Mouse (Mus musculus) regulatory T cell (primary cell): Measurements from ENCODE around the gene Gm21541.
"Not testable (repeated sequence)": the region's sequence is repeated elsewhere in the genome, so short reads cannot be mapped to it uniquely, and the experiment has no call there.

Experiments
- in situ Hi-C: fragments of 300-600 bp; cut with MboI, MseI; formaldehyde crosslinking; loops from one replicate; pipeline ENCODE4 v1.15.1; 2025; ENCODE audit warnings: high pct_unique_total_duplicates

Gm21541 gene

DNA sequence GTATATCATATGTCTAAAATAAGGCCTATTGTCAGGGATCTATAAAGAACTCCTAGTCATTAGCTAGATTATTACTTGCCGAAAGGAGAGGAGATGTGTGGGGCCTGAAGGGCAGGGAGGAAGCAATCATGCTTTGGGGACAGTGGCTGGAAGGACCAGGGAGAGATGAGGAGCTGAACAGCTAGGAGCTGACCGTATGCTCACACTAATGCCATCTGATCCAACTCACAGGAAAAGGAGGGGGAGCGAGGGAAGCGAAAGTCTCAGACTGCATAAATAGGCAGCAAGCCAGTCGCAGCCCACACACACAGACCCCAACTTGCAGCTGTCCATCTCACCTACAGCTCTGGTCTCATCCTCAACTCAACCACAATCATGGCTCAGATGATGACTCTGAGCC, at the start of gene Gm21541:
Gm21541 (plus strand) TSS at position 301 of the 400 bp plus-strand sequence.
- in situ Hi-C loops, result loop anchor here (25.0 kb wide), 1 partner anchor 141 kb away; the partner anchor contains the start of genes Ccl27a, Galt and Sigmar1

DNA sequence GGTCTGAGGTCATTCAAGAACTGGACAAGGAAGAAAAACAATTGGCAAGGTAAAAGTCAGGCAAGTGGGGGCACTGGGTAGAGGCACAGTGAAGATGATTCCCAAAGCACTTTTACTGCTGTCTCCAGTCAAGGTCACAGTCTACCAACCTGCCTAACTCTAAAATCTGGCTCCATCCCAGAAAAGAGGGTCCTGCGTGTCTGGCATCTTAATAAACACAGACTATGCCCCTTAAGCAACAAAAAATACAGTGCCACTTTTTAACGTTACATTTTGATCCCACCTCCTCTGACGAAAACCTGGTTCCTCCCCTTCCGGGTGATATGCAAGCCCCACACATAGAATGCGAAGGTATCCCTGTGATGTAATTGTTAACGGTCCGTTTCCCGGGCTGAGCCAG, 37.9 kb downstream of the Gm21541 start, which contains the start of gene Gm20878:
Gm20878 (plus strand) TSS at position 301 of the 400 bp plus-strand sequence.
- in situ Hi-C loops, result not testable (repeated sequence)
